Mouse (Mus musculus) testis, adult 2 months (tissue): ENCODE measurements around the gene Necap1. TPM values are rescaled to one million over a fixed set of nuclear protein-coding genes. Genes with fewer than 3 reads are reported as not detected.

Experiments used
- H3K27ac ChIP-seq: fragments of 200-500 bp; 2 replicates; pipeline ENCODE4 v1.5.1; 2012; ENCODE audit warnings: low read depth, low read length; ENCODE audit not compliant: control insufficient read depth, insufficient read depth
- H3K27me3 ChIP-seq: fragments of 200-500 bp; 2 replicates; pipeline ENCODE4 v1.6.1; 2012; ENCODE audit warnings: mild to moderate bottlenecking, low read length, moderate library complexity; ENCODE audit not compliant: control insufficient read depth, insufficient read depth
- H3K36me3 ChIP-seq: fragments of 200-500 bp; 2 replicates; pipeline ENCODE4 v1.6.1; 2012; ENCODE audit warnings: mild to moderate bottlenecking, low read length; ENCODE audit not compliant: control insufficient read depth, insufficient read depth
- H3K4me1 ChIP-seq: fragments of 200-500 bp; 2 replicates; pipeline ENCODE4 v1.6.1; 2012; ENCODE audit warnings: low read length; ENCODE audit not compliant: control insufficient read depth, insufficient read depth
- H3K4me3 ChIP-seq: fragments of 200-500 bp; 2 replicates; pipeline ENCODE4 v1.5.1; 2012; ENCODE audit warnings: low read depth, mild to moderate bottlenecking, low read length, moderate library complexity, mixed read lengths; ENCODE audit not compliant: control insufficient read depth
- CTCF ChIP-seq: fragments of 200-500 bp; IDR thresholded peaks from 2 replicates; pipeline ENCODE4 v1.5.1; 2012; ENCODE audit warnings: low read depth, mild to moderate bottlenecking, inconsistent platforms, low read length, moderate library complexity; ENCODE audit not compliant: control insufficient read depth, insufficient read depth, insufficient replicate concordance
- POLR2A ChIP-seq: fragments of 200-500 bp; IDR thresholded peaks from 2 replicates; pipeline ENCODE4 v1.6.1; 2012; ENCODE audit warnings: low read depth, mild to moderate bottlenecking, inconsistent platforms, low read length, moderate library complexity; ENCODE audit not compliant: control insufficient read depth
- polyA plus RNA-seq: library from polyadenylated mRNA; depleted of rRNA; stranded (reverse); fragments of >200 nt; gene quantifications from 2 replicates; pipeline ENCODE4 v1.2.3, GENCODE M21; 2012; rRNA removed

Gene Necap1
- 9.9 and 13.2 TPM in 2 replicates for polyA plus RNA-seq

DNA sequence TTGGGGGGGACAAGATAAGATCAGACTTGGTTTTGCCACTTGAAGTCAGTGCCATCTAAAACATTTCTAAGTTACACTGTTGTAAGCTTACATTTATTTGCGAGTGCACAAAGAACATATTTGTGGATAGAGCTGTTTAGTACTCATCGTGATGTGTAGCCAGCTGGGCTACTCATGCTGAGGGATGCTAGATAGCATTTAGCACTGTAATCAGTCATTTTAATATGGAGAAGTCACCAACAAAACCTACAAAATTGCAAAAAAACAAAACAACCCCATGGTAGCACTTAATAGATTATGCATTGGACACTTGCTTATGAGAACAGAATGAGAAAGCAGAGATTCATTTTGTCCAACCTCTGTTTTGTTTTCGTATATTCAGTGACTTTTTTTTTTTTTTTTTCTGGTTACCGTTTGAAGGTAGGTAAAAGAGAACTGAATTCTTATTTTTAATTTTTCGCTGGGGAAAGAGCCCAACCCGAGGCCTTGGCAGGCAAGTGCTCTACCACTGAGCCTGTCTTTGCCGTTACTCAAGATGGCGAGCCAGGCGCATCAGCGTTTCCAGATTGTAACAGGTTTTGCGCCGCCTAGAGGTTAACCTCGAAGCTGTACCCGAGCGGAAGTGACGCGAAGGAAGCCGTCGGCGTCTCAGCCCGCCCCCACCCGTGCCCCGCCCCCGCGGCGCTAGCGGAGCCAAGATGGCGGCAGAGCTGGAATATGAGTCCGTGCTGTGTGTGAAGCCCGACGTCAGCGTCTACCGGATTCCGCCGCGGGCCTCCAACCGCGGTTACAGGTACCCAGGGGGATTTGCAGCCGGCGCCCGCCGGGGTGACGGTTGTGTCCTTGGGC lies at the start of gene Necap1:
Necap1 (plus strand) TSS at position 604 of the 849 bp plus-strand sequence.
- TF ChIP-seq POLR2A (peak; percentile 97; the same call in 1 of the 2 replicates), CTCF (peak; percentile 79; the same call in 1 of the 2 replicates)
- H3K27me3 ChIP-seq, result no peaks in the 10 kb centered on the region
- H3K4me1 ChIP-seq, result no peaks in the 10 kb centered on the region; the same call in 1 of the 2 replicates
- H3K4me3 ChIP-seq, result peak within 1 kb of the TSS; percentile 92
- peak within 1 kb of the TSS; percentile 90 for H3K27ac ChIP-seq
- H3K36me3 ChIP-seq, result no peaks in the 10 kb centered on the region

GRCm38 (mm10) chr6:122825166-122825565 lies 49.1 kb upstream of the Necap1 start:
- H3K27me3 ChIP-seq, result no peaks in the 10 kb centered on the region
- TF ChIP-seq CTCF (no peak), POLR2A (no peak)
- H3K36me3 ChIP-seq, result no peaks in the 10 kb centered on the region
- H3K27ac ChIP-seq, result no peak overlapping the region
- peaks cover 12% of the 10 kb centered on the region for H3K4me1 ChIP-seq
- no peak overlapping the region for H3K4me3 ChIP-seq

- TF ChIP-seq POLR2A (no peak), CTCF (no peak)
- Histone ChIP-seq H3K36me3 (no peaks in the 10 kb centered on the region), H3K4me3 (peak overlapping the region; percentile 59), H3K27me3 (no peaks in the 10 kb centered on the region), H3K27ac (peak overlapping the region; percentile 27), H3K4me1 (peaks cover 6% of the 10 kb centered on the region)
Measured at GRCm38 (mm10) chr6:122825923-122826742, 48.1 kb upstream of the Necap1 start.

DNA sequence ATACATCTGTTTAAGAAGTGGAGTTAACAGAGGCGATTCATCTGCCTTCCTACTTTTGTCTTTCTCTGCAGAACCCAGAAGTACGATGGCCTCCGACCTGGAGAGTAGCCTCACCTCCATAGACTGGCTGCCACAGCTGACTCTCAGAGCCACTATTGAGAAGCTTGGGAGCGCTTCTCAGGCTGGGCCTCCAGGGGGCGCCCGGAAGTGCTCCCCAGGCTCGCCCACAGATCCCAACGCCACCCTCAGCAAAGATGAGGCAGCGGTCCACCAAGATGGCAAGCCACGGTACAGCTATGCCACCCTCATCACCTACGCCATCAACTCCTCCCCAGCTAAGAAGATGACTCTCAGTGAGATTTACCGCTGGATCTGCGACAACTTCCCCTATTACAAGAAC lies 46.2 kb upstream of the Necap1 start:
- TF ChIP-seq POLR2A (no peak), CTCF (peak; percentile 21; the same call in 1 of the 2 replicates)
- Histone ChIP-seq H3K4me3 (no peak overlapping the region), H3K27ac (no peak overlapping the region), H3K4me1 (peaks cover 6% of the 10 kb centered on the region), H3K27me3 (no peaks in the 10 kb centered on the region), H3K36me3 (no peaks in the 10 kb centered on the region)

GRCm38 (mm10) chr6:122832880-122833279 lies 41.4 kb upstream of the Necap1 start:
- H3K36me3 ChIP-seq, result no peaks in the 10 kb centered on the region
- H3K27ac ChIP-seq, result no peak overlapping the region
- TF ChIP-seq POLR2A (no peak), CTCF (no peak)
- H3K4me3 ChIP-seq, result no peak overlapping the region
- no peaks in the 10 kb centered on the region for H3K27me3 ChIP-seq
- no peaks in the 10 kb centered on the region for H3K4me1 ChIP-seq

DNA sequence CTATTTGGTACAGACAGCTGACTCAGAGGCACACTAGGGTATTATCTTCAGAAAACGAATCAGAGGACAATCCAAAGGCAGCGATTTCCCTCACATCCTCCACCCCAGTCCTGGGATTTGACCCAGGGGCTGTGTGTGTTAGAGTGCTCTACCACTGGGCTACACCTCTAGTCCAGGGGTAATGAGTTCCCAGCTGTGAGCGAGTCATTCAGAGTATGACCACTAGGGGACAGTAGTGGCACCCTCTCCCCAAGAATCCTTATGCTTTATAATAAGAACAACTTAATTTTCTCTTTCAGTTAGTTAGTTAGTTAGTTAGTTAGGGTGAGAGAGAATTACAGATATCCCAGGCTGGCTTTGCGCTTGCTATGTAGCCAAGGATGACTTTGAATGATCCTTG lies 39.9 kb upstream of the Necap1 start:
- Histone ChIP-seq H3K27me3 (no peaks in the 10 kb centered on the region), H3K36me3 (no peaks in the 10 kb centered on the region), H3K4me1 (no peaks in the 10 kb centered on the region), H3K27ac (no peak overlapping the region), H3K4me3 (no peak overlapping the region)
- TF ChIP-seq CTCF (peak; percentile 38; the same call in 1 of the 2 replicates), POLR2A (no peak)

DNA sequence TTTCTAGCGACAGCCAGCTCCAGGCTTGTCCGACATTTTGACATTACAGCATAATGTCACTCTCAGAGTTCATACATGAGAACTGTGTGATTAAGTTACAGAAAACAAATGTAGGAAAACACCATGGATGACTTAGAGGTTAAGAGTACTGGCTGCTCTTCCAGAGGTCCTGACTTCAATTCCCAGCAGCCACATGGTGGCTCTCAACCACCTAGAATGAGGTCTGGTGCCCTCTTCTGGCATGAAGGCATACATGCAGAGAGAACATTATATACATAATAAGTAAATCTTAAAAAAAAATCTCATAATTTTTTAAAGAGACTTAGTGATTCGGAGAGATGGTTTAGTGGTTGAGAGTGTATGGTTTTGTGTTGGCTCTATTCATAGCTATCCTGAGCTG lies 37.3 kb upstream of the Necap1 start:
- Histone ChIP-seq H3K4me3 (no peak overlapping the region), H3K4me1 (no peaks in the 10 kb centered on the region), H3K36me3 (peaks cover 1% of the 10 kb centered on the region; the same call in 1 of the 2 replicates), H3K27ac (no peak overlapping the region), H3K27me3 (no peaks in the 10 kb centered on the region)
- no peak for TF ChIP-seq POLR2A
- TF ChIP-seq CTCF, result no peak
